Mouse (Mus musculus) cortical plate, adult 2 months (tissue): Measurements from ENCODE around the gene Pard6b. TPM values are rescaled to one million over a fixed set of nuclear protein-coding genes. Genes with fewer than 3 reads are reported as not detected.
A peak's percentile ranks its signal among the peaks of the same experiment; 100 is the strongest.

Experiments
- H3K27ac ChIP-seq: fragments of 200-500 bp; 2 replicates; pipeline ENCODE4 v1.5.1; 2012; ENCODE audit warnings: low read length, control low read depth, inconsistent platforms; ENCODE audit not compliant: insufficient read depth
- H3K4me1 ChIP-seq: fragments of 200-500 bp; 2 replicates; pipeline ENCODE4 v1.6.1; 2011; ENCODE audit warnings: low read length; ENCODE audit not compliant: control insufficient read depth, insufficient read depth
- H3K4me3 ChIP-seq: fragments of 200-500 bp; 2 replicates; pipeline ENCODE4 v1.5.1; 2011; ENCODE audit warnings: mild to moderate bottlenecking, low read length, control low read depth; ENCODE audit not compliant: insufficient read depth
- CTCF ChIP-seq: fragments of 200-500 bp; IDR thresholded peaks from 2 replicates; pipeline ENCODE4 v1.5.1; 2011; ENCODE audit warnings: mild to moderate bottlenecking, control low read depth, low read length; ENCODE audit not compliant: insufficient read depth; ENCODE audit errors: extremely low read depth
- POLR2A ChIP-seq: fragments of 200-500 bp; IDR thresholded peaks from 2 replicates; pipeline ENCODE4 v1.6.1; 2011; ENCODE audit warnings: mild to moderate bottlenecking, low read length, control low read depth; ENCODE audit not compliant: insufficient read depth; ENCODE audit errors: extremely low read depth
- polyA plus RNA-seq: library from polyadenylated mRNA; depleted of rRNA; stranded (reverse); fragments of >200 nt; gene quantifications from 2 replicates; pipeline ENCODE4 v1.2.3, GENCODE M21; 2012

Pard6b gene
- polyA plus RNA-seq, 1 experiment = 3.6 TPM

DNA sequence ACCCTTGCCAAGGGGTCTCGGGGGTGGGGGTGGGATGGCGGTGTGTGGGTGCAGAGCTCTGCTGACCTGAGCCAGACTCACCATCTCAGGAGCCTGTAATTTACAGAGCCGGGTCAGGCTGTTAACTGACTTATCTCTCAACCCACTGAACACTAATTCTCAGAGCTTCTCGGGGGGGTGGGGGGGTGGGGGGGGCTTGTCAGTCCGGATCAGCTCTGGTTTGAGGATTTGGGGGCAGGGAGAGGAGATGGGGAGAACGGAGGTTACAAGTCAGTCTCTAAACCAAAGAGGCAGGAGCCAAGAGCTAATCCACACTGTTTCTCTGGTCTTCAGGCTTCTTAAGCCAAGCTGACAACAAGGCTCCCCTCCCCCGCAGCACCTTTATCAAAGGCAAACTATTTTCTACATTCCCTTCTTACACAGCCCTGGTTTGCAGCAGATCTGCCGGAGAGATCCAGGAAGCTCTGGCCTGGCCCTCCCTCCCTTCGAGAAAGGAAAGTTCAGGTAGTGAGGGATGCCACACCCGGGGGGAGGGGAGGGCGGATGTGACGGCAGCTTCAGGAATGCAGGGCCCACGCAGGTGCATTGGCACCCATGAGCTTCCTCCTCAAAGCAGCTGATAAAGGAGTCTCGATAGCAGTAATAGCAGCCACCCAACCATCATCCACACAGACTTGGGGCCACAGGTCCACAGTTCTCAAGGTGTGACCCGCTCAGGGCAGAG lies 2.5 kb upstream of the Pard6b start:
- H3K27ac ChIP-seq = no peak overlapping the region
- TF ChIP-seq CTCF (no peak), POLR2A (no peak)
- peaks cover 1% of the 10 kb centered on the region; the same call in 1 of the 2 replicates for H3K4me1 ChIP-seq
- H3K4me3 ChIP-seq = no peak overlapping the region

DNA sequence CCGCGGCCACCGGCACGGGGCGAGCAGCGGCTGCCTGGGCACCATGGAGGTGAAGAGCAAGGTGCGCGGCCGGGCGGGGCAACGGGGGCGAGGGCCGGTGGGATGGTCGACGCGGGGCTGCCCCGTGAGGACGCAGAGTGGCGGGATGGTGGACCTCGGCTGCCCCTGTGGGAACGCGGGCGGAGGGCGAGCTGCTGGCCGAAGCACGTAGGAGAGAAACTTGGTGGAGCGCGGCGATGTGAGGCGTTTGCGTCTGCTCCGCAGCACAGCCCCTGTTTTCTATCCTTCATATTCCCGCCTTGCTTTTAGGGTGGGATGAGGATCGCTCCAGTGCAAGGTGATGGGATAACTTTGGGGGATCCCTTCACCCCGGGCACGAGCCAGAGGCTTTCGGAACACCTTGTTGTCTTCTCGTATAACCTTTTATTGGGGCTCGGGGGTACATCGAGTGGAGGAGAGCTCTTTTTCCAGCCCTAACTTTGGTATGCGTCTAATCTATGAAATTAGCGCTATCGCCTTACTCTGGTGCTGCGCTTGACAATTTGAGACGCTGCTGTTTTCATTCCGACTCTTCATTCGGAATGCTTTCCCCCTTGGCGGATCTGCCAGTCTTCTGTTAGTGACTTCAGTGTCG lies 612 bp downstream of the Pard6b start:
- peak overlapping the region; percentile 96; the same call in 1 of the 2 replicates for H3K27ac ChIP-seq
- H3K4me3 ChIP-seq = peak overlapping the region; percentile 40
- TF ChIP-seq POLR2A = no peak
- no peak for TF ChIP-seq CTCF
- no peaks in the 10 kb centered on the region for H3K4me1 ChIP-seq

DNA sequence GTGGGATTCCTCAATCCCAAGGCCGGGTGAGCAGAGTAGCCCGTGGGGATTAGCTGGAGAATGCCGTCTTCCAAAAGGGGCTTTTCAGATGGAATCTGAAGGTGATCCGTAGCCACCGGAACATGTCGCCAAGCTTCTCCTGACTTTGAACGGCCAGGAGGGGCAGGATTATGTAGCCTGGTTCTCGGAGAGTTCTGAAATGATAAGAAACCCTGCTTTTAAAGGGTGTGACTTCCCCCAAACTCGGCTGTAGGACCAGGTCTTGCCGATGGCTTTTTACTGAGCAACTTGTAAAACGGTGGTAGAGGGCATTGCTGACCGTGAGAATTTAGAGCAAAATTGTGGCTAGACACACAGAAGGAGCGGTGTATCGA lies 1.1 kb downstream of the Pard6b start:
- Histone ChIP-seq H3K4me1 (no peaks in the 10 kb centered on the region), H3K4me3 (peak overlapping the region; percentile 40), H3K27ac (no peak overlapping the region)
- TF ChIP-seq CTCF (no peak), POLR2A (no peak)

DNA sequence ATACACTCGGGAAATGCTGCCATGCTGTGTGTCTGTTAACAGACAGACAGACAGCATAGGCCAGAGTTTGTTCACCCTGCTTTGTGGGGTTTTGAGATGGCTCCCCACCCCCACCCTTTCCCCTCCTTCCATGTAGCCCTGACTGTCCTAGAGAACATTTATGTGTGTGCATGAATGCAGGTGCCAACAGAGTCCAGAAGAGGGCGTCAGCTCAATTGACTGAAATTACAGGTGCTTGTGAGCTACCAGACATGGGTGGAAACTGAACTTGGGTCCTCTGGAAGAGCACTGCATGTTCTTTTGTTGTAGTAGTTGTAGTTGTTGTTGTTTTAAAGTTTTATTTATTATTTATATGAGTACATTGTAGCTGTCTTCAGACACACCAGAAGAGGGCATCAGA lies 2.8 kb downstream of the Pard6b start:
- no peak for TF ChIP-seq POLR2A
- TF ChIP-seq CTCF = no peak
- H3K4me3 ChIP-seq = no peak overlapping the region
- H3K4me1 ChIP-seq = no peaks in the 10 kb centered on the region
- no peak overlapping the region for H3K27ac ChIP-seq

DNA sequence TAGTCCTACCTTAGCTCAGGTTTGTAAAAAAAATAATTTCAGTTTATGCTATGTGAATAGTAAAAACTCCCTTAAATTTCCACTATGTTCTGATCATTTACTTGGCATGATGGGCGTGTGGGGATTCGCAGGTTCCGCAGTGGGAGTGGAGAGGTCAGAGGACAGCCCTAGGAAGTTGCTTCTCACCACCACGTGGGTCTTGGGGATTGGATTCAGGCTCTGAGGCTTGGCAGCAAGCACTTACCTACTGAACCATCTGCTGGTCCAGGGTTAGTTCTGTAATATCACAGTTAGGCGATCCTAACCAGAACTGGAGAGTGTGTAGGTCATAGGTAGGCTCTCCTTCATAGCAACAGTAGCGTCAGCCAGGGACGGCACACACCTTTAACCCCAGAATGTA lies 3.4 kb downstream of the Pard6b start:
- no peaks in the 10 kb centered on the region for H3K4me1 ChIP-seq
- no peak overlapping the region for H3K4me3 ChIP-seq
- TF ChIP-seq POLR2A (no peak), CTCF (no peak)
- no peak overlapping the region for H3K27ac ChIP-seq

DNA sequence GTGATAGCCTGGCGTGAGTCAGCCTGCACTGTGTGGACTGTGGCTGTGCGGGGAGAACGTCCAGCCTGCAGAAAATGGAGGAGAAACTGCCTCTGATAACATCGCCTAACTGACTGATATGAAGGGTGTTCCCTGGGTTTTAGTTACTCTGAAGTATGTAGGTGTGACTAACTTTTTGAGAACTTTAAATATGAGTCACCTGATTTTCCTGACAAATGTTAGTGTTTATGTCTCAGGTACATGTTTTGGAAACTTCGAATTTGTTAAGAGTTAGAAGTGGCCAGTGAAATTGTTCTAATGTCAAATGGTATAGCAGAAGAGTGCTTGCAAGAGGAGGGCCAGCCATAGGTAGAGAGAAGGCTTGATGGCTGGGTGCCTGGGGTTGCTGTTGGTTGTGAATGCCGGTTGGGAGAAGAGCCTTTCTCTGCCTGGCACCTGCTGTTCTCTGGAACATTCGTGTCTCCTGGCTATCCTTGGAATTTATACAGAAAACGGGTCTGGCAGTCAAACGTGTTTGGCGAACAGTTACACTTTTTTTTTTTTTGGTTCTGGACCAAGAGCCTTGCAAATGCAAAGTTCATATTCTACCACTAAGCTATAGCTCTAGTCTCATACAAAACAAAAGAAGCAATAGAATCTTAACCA lies 4.9 kb downstream of the Pard6b start:
- Histone ChIP-seq H3K27ac (no peak overlapping the region), H3K4me1 (no peaks in the 10 kb centered on the region), H3K4me3 (no peak overlapping the region)
- TF ChIP-seq CTCF = no peak
- TF ChIP-seq POLR2A = no peak

DNA sequence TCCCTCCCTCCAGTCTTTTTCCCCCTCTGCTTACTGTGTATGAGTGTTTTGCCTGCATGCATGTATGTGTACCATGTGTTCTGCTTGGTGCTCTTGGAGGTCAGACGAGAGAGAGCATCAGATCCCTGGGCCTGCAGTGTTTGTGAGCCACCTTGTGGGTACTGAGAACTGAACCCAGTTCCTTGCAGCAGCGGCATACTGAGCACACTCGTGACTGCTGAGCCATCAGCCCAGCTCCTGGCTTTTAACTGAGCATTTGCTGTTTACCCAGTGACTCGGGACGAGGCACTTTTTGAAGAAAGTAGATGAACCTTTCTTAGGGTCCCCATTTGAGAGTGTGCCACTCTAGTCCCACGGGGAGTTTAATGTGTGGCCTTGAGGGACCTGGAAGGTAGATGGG lies 5.5 kb downstream of the Pard6b start:
- no peak overlapping the region for H3K27ac ChIP-seq
- no peaks in the 10 kb centered on the region for H3K4me1 ChIP-seq
- H3K4me3 ChIP-seq = no peak overlapping the region
- TF ChIP-seq CTCF = no peak
- TF ChIP-seq POLR2A = no peak

DNA sequence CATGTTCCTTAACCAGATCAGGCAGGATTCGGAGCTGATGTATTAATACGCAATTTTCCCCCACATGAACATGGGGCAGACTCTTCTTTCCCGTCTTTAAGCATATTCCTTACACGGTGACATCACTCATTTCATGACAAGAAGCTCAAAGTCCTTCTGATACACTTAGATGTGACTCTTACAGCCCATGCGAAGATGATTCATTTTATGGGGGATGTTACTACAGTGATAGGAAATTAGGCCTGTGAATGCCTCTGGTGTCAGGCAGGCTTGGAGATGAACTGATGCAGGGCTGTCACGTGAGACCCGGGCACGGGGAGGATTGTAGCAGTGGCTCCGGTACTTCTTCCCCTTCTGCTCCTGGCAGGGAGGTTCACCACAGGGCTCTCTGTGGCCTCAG lies 6.0 kb downstream of the Pard6b start:
- TF ChIP-seq CTCF (no peak), POLR2A (no peak)

DNA sequence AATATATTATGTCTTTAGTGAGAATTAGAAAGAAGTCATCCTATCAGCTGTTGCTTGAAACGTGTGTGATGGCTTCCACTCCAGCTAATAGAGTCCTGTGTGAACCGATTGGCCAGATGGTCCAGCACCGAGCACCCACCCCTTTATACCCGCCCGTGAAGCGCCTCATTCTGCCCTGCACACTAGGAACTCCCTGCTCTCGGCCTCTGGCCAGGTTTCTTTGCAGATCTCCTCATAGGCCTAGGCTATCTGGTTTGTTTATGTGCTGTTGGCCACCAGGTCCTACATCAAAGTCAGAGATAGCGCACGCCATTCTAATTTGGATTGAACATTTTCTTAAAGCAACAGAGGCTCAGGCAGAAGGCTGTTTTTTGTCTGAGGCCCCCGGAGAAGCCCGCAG lies 10.8 kb downstream of the Pard6b start:
- Histone ChIP-seq H3K27ac (no peak overlapping the region), H3K4me1 (peaks cover 4% of the 10 kb centered on the region), H3K4me3 (no peak overlapping the region)
- TF ChIP-seq POLR2A (no peak), CTCF (no peak)

More for the DNA sequence above, 6.0 kb downstream of the Pard6b start:
- Histone ChIP-seq H3K27ac (no peak overlapping the region), H3K4me3 (no peak overlapping the region), H3K4me1 (no peaks in the 10 kb centered on the region)

DNA sequence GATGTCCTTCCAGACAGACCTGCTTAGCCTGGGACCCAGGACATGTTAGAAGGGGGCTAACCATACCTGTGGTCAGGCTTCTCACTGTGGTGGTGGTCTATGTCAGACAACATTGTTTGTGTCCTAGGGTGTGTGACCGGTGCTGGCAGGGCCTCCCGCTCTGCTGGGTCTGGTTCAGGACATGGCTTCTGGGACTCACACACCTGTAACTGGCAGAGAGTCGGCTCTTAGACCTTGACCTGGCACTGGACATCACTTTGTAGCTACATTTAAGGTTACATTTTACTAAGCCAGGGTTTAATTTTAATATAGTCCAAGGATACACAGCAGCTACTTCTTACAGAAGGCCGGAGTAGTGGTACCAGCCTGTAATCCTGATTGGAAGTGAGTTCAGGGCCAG lies 12.3 kb downstream of the Pard6b start:
- Histone ChIP-seq H3K4me3 (no peak overlapping the region), H3K4me1 (peaks cover 4% of the 10 kb centered on the region), H3K27ac (no peak overlapping the region)
- no peak for TF ChIP-seq POLR2A
- no peak for TF ChIP-seq CTCF
